Mouse (Mus musculus) olfactory bulb, adult 2 months (tissue): Measurements from ENCODE around the gene Gad1.

Experiments used
- CTCF ChIP-seq: fragments of 200-500 bp; IDR thresholded peaks from 2 replicates; pipeline ENCODE4 v1.5.1; 2012; ENCODE audit warnings: low read depth, mild to moderate bottlenecking, low read length, moderate library complexity; ENCODE audit not compliant: insufficient read depth
- POLR2A ChIP-seq: fragments of 200-500 bp; IDR thresholded peaks from 2 replicates; pipeline ENCODE4 v1.6.1; 2012; ENCODE audit warnings: mild to moderate bottlenecking, low read depth, low read length, moderate library complexity; ENCODE audit not compliant: insufficient read depth

DNA sequence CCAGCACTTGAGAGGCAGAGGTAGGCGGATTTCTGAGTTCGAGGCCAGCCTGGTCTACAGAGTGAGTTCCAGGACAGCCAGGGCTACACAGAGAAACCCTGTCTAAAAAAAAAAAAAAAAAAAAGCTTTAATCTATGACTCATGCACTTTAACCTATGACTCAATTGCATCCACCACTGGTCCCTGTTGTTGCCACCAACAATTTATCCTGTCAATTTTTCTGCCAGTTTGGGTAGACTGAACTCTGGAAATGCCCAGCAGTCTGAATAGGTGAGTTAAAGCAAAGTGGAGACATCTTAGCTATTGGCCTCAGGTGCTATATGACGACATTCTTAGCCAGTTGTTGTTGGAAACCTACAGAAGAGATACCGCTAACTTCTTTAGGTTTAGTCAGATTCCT lies 96.6 kb downstream of the Gad1 start:
- TF ChIP-seq CTCF (no peak), POLR2A (no peak)
